Mouse (Mus musculus): ENCODE results near the gene BC049352.
A peak's percentile ranks its signal among the peaks of the same experiment; 100 is the strongest.

Gene BC049352

DNA sequence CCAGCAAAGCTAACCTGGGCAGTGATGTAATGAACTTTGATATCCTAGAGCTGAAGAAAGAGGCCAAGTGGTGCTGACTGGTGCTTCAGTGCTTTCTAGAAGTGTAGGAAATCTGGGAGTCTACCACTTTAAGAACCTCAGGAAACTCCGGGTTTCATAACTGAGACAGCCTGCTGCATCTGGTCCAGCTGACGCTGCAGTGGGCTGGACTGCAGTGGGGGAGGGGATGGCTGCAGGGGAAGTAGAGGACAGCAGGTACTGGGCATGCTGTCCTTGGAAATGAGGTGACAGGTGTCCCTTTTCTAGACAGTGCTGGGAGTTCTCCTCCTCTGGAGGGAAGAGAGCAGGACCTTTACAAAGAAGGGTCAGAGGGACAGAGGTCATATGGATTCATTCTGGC lies at the start of gene BC049352:
TSS of gene BC049352 (plus strand) at position 238 of the 400 bp plus-strand sequence.
- DNase-seq (ENCODE audit: low read depth, low spot score) = no peak

- DNase-seq (ENCODE audit: low read depth, low spot score) = no peak
Measured at GRCm38 (mm10) chr9:45133484-45134310, 48.1 kb upstream of the BC049352 start.

DNA sequence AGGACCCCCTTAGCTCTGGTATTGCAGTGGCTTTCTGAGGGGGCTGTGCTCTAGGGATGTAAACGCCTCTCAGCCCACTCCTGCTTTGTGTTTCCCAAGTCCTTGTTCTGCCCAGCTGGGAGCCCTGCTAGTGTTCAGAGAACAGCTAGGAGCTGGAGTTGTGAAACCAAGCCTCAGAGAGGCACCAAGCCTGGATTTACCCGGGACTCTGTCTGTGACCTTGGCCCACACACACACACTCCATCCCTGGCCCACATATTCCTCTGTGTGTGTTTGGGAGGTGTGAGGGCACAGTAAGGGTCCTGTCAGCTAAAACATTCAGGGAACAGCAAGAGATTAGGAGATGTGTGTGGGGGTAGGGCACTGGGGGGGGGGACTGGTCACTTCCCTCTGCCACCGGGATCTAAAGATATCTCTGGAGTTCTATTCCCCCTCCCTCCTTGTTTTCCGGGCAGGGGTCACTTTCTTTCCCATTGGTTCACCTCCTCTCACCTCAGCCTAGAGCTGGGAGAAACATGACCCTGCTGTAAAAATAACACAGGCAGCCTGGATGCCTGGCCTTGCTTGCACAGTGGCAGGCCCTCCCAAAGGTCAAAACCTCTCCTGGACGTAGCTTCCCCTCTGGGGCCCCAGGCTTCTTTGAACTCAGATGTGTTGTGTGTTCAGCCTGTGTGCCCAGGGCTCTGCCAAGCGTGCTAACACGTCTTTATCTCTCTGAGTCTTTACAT lies 45.2 kb upstream of the BC049352 start:
- DNase-seq (ENCODE audit: low read depth, low spot score) = no peak

- DNase-seq (ENCODE audit: low read depth, low spot score) = no peak
Measured at GRCm38 (mm10) chr9:45138191-45139032, 43.4 kb upstream of the BC049352 start, which contains the start of gene Scn4b. Gene Scn4b, plus strand, starts transcription at chr9:45138395.

DNA sequence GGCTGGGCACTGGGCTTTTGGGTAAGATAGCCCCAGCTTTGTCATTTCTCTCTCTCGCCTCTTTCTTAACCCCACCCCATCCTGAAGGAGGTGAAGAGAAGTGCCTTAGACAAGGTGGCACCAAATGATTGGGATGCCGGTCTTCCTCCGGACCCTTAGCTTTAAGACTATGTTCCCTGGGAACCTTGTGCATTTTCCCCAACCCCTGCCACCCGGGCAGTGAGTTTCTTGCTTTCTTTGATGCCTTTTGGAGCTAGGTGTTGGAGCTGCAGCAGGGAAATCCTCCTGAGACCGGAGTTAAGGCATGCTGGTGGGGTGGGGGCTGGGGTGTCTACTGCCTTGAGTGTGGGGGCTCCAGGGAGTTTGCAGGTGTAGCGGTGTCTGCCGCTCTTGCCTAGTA lies 42.7 kb upstream of the BC049352 start:
- no peak for DNase-seq (ENCODE audit: low read depth, low spot score)

- DNase-seq (ENCODE audit: low read depth, low spot score) = no peak
Measured at GRCm38 (mm10) chr9:45140945-45141344, 40.9 kb upstream of the BC049352 start.

DNA sequence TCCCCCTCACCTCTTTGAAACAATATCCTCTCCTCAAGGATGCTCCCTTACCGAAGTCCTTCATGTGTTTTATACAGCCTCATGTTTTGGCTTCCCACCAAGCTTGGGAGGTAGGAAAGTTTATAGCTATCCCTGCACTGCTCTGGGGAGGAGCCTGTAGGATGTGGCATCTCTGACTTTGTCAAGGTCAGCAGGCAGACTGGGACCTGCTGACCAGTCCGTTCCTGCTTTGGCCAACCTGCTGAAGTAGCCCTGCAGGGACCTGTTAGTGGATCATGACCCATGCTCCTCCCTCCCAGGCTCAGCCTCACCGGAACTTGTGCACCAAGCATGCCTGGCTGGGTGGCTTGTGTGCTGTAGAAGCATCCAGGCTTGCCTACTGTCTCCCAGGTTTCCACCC lies 39.1 kb upstream of the BC049352 start:
- DNase-seq (ENCODE audit: low read depth, low spot score) = no peak

DNA sequence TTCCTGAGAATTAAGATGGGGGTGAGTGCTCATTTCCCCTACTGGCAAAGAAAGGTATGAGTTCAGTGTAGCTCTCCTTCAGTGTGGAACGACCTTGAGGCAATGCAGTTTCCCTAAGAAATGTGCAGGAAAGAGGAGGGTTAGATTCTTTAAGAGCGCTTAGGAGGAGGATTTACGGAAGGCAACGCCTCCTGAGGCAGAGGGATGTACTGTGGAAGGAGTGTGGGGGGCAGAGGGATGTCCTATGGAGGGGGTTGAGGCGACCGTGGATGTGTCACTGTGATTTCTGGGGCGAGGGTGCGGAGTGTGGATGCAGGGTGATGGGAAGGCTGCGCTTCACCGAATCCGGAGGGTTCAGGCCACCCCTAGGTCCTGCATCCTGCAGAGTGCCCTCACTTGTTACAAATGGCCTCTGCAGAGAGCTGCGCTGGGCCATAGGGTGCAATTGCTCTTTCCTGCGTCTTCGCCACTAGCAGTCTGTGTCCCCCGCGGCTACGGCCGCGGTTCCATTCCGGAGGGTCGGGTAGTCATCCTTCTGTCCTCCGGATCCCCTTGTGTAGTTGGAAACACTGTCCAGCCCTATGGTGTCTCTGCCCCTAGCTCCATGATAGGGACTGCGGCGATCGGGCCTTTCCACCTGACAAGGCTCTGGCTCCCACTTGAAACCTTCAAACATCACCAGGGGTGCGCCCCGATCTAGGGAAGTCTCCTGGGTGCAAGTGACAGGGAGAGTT lies 36.1 kb upstream of the BC049352 start:
- DNase-seq (ENCODE audit: low read depth, low spot score) = no peak

DNA sequence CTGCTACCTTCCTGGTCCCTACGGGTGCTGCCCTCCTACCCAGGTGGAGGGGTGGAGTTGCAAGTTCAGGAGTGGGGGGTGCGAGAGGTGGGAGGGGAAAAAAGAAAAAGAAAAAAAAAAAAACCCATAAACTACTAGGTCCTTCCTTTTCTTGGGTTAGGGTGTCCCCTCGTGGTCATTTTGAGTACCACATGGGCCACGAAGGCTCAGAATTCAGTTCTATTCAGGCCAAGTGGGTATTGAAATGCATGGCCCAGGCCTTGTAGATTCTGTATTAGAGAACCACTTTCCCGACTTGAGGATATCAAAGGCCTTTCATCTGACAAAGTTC lies 35.6 kb upstream of the BC049352 start:
- peak; percentile 55 for DNase-seq (ENCODE audit: low read depth, low spot score)

- no peak for DNase-seq (ENCODE audit: low read depth, low spot score)
Measured at GRCm38 (mm10) chr9:45150933-45151332, 30.9 kb upstream of the BC049352 start.

DNA sequence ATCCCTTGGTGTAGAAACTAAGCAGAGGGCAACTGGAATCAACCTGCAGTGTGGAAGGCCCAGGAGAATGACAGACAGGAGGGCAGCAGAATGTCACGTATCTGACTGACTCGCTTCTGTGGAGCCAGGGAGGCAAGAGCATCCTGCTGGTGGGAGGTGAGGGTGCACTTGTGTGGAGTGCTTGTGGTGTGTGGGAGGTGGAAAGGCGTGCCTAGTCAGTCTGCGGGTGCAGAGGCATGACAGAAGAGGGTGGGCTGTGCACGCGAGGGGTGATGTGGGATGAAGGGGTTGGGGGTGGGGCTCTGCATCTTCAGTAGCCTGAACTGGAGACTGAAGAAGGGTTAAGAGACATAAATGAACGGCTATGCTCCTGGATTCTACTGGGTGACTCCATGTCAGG lies 28.4 kb upstream of the BC049352 start:
- no peak for DNase-seq (ENCODE audit: low read depth, low spot score)

DNA sequence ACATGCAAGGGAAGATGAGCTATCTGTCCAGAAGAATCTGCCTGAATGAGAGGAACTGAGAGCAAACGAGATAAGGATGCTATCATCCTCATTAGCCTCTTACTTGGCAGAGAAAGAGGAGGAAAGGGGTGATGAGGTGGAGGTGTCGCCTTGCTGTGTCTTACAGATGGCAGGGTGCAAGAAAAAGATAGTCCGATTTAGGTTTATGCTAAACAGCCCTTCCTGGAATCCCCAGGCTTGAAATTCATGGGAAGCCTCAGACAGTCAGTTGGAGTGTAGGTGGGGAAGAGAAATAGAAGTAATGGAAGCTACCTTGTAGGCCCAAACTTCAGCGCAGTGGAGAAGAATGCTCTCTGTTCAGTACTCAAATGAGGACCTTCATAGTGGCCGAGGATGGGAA lies 13.9 kb upstream of the BC049352 start:
- no peak for DNase-seq (ENCODE audit: low read depth, low spot score)

DNA sequence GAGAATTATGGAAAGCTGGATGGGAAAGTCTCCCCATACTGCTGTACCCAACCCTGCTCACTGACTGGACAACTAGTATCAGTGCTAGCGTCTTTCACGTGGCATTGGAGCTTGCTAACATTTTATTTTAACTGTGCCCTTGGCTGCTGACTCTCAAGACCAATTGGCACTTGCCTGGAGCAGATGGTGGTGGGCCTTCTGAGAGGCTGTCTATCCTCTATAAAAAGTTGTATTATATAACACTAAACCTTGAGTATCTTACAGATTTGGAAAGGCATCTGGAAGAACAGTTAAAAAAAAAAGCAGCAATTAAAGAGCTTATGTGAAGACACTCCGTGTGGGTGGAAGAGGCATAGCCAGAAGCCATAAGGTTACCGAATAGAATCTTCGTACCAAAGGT lies 11.7 kb upstream of the BC049352 start:
- DNase-seq (ENCODE audit: low read depth, low spot score) = no peak

GRCm38 (mm10) chr9:45171073-45171610 lies 10.7 kb upstream of the BC049352 start:
- DNase-seq (ENCODE audit: low read depth, low spot score) = no peak

DNA sequence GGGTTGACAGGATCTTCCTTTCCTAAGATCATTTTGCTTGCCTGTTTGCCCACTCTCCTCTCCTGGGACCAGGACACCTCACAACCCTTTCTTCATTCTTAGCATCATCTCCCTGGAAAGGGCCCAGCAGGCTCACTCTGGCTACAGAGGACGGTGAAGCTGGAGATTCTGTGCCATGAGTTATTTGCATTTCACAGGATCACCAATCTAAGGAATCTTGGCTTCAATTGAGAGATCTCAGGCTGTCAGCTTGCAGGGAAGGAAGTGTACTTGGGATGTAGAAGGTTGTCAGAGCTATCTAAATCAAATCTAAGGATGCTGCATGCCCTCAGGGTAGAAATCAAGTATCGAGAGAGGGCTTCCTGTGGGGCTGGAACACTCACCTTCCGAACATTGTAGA lies 8.3 kb upstream of the BC049352 start:
- no peak for DNase-seq (ENCODE audit: low read depth, low spot score)

DNA sequence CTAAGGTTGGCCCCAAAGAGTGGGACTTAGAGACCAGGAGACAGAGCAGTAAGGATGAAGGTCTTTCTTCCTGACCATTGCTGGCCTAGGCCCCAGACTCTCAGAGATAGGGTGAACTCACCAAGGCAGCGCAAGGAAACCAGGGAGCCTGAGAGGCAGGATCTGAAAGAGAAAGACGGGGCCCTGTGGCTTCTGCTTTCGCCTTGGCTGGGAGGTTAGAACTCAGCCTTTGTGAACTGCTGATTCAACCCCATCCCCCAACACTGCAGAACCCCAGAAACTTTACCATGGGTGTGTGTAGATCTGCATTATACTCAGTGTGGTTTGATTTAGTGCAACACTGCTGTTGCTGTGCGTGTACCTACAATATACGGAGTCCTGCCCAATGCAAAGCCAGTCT lies 2.5 kb upstream of the BC049352 start:
- DNase-seq (ENCODE audit: low read depth, low spot score) = no peak

DNA sequence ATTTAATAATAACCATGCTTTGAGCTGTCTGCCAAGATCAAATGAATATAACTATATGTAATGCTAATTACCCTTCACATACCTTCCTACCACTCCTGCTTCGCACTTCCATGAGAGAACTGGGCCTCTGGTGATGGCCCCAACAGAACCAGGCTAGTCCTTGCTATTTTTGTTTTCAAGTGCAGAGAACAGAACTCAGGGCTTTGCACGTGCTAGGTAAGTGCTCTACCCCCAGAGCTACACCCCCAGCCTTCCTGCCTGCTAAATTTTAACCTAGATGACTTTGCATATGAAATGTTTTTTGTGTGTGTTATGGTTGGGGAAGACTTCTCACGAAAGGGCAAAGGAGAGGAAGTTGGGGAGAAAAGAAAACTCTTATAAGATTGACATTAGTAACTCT lies 714 bp downstream of the BC049352 start:
- no peak for DNase-seq (ENCODE audit: low read depth, low spot score)

GRCm38 (mm10) chr9:45183266-45183665 lies 1.5 kb downstream of the BC049352 start:
- DNase-seq (ENCODE audit: low read depth, low spot score) = no peak

GRCm38 (mm10) chr9:45185250-45185649 lies 3.4 kb downstream of the BC049352 start:
- DNase-seq (ENCODE audit: low read depth, low spot score) = no peak

DNA sequence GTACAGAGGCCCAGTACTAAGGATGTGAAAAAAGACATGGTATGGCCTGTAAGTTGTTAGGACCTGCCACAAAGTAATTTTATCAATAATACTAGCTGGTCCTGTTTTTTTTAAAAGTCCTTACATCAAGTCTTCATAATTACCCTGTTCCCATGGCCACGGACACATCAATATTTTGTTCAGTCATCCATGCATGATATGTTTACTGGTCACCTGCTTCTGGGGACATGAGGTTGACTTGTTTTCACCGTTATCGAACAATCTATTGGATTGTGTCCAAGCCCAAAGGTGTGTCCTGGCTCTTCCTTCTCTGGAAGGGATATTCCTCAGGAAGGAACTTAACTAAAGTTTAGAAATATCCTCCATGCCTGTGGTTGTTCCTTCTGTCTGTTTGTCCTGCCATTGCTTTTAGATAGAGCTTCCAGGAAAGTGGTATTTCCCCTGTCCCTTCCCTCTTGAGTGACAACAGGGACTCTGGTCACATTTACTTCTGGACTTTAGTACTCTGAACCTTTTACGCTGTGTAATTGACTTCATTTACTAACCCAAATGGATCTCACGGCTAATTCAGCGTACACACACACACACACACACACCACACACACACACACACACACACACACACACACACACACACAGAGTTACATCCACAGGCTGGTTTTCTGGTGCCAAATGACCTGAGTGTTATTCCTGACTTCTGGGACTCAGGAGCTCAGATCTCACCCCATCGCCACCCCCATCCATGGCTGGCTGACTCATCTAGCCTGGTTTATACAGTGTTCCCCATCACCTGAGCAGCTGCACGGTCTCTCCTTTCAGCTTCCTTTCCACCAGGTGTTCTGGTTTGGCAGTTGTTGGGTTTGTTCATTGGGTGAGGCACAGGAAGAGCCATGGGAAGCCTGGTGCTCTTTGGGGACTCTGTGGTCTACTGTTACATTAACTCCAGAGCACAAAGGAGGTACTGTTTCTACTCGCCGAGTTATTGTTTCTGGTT lies 7.1 kb downstream of the BC049352 start:
- DNase-seq (ENCODE audit: low read depth, low spot score) = no peak
